Mouse (Mus musculus): Measurements from ENCODE around the gene Mbnl1. TPM values are rescaled to one million over a fixed set of nuclear protein-coding genes. Genes with fewer than 3 reads are reported as not detected.

Gene Mbnl1
- total and polyA plus RNA-seq, 3 experiments, result 174 to 332 (median 249) TPM

GRCm38 (mm10) chr3:60499718-60500450 is 27.3 kb downstream of the Mbnl1 start:
- Histone ChIP-seq H3K4me3 (replicated peaks in 1 of 3; ENCODE audit: low read depth in 2 of 3, low read length in 2 of 3, poor library complexity in 1 of 3) (peak overlapping the region in 2 of 3 experiments; percentile 73 to 80), H3K9ac (ENCODE audit: insufficient read depth, low read depth) (peak overlapping the region; percentile 87), H3K4me2 (ENCODE audit: insufficient read depth, low read depth, poor library complexity, severe bottlenecking) (peak overlapping the region; percentile 98), H3K27ac (ENCODE audit: insufficient read depth, low read depth) (peak overlapping the region; percentile 73), H3K27me3 (replicated peaks) (no peaks in the 10 kb centered on the region), H3K36me3 (replicated peaks in 1 of 2; ENCODE audit: control insufficient read depth in 1 of 2, insufficient read depth in 1 of 2, low read length in 1 of 2) (peaks cover 2 to 13% of the 10 kb centered on the region in 2 experiments), H3K79me2 (replicated peaks; ENCODE audit: control insufficient read depth, extremely low read depth, insufficient read depth, poor library complexity, severe bottlenecking) (peaks cover 78% of the 10 kb centered on the region), H3K4me1 (ENCODE audit: control insufficient read depth in 1 of 2, insufficient read depth in 2 of 2) (peaks cover 6 to 49% of the 10 kb centered on the region in 2 experiments), H3K9me3 (replicated peaks; ENCODE audit: low read length) (no peaks in the 10 kb centered on the region)
- DNase-seq (ENCODE audit: extremely low read depth), result no peak
- dilution Hi-C loops (cut with MboI; ENCODE audit: extremely low pct_ligation_motif_present, extremely low pct_unique_long_range_greater_than_20kb, low sequenced_read_pairs) (no loop called here), in situ Hi-C loops (cut with MboI; ENCODE audit: low pct_ligation_motif_present, low pct_unique_long_range_greater_than_20kb, low sequenced_read_pairs) (no loop called here)
- TF ChIP-seq UBTF (IDR thresholded peaks at IDR 0.05; ENCODE audit: low read depth, low read length), result no peak

GRCm38 (mm10) chr3:60500571-60501527 is 28.2 kb downstream of the Mbnl1 start:
- peak; percentile 39 for DNase-seq (ENCODE audit: extremely low read depth)
- Histone ChIP-seq H3K9me3 (replicated peaks; ENCODE audit: low read length) (no peaks in the 10 kb centered on the region), H3K9ac (ENCODE audit: insufficient read depth, low read depth) (peak overlapping the region; percentile 87), H3K4me3 (replicated peaks in 1 of 3; ENCODE audit: low read depth in 2 of 3, low read length in 2 of 3, poor library complexity in 1 of 3) (peak overlapping the region; percentile 68 to 89 (median 80)), H3K79me2 (replicated peaks; ENCODE audit: control insufficient read depth, extremely low read depth, insufficient read depth, poor library complexity, severe bottlenecking) (peaks cover 80% of the 10 kb centered on the region), H3K27ac (ENCODE audit: insufficient read depth, low read depth) (peak overlapping the region; percentile 71), H3K4me2 (ENCODE audit: insufficient read depth, low read depth, poor library complexity, severe bottlenecking) (peak overlapping the region; percentile 98), H3K4me1 (ENCODE audit: control insufficient read depth in 1 of 2, insufficient read depth in 2 of 2) (peaks cover 6 to 50% of the 10 kb centered on the region in 2 experiments), H3K36me3 (replicated peaks in 1 of 2; ENCODE audit: control insufficient read depth in 1 of 2, insufficient read depth in 1 of 2, low read length in 1 of 2) (peaks cover 0 to 5% of the 10 kb centered on the region in 2 experiments), H3K27me3 (replicated peaks) (no peaks in the 10 kb centered on the region)
- dilution Hi-C loops (cut with MboI; ENCODE audit: extremely low pct_ligation_motif_present, extremely low pct_unique_long_range_greater_than_20kb, low sequenced_read_pairs), result no loop called here
- in situ Hi-C loops (cut with MboI; ENCODE audit: low pct_ligation_motif_present, low pct_unique_long_range_greater_than_20kb, low sequenced_read_pairs), result no loop called here
- 0 out of 2 replicates have a peak, but pooled peaks have one; percentile 42 for TF ChIP-seq SIN3A (IDR thresholded peaks at IDR 0.05; ENCODE audit: low read length)
- TF ChIP-seq RCOR1 (conservative IDR thresholded peaks at IDR 0.05; ENCODE audit: low read depth, low read length), result no peak
- TF ChIP-seq MYC (IDR thresholded peaks at IDR 0.05; ENCODE audit: low read depth, low read length), result no peak
- no peak for TF ChIP-seq CHD2 (IDR thresholded peaks at IDR 0.05; ENCODE audit: low read length)
- TF ChIP-seq NELFE (IDR thresholded peaks at IDR 0.05; ENCODE audit: low read depth, low read length), result peak; percentile 76
- TF ChIP-seq PAX5 (IDR thresholded peaks at IDR 0.05; ENCODE audit: low read length), result no peak
- no peak for TF ChIP-seq RAD21 (IDR thresholded peaks at IDR 0.05; ENCODE audit: low read depth, low read length)
- peak; percentile 88 for TF ChIP-seq MXI1 (IDR thresholded peaks at IDR 0.05; ENCODE audit: low read depth, low read length)
- TF ChIP-seq POLR2A (IDR thresholded peaks at IDR 0.05; ENCODE audit: low read depth, low read length), result peak; percentile 82
- 0 out of 2 replicates have a peak, but pooled peaks have one; percentile 31 for TF ChIP-seq UBTF (IDR thresholded peaks at IDR 0.05; ENCODE audit: low read depth, low read length)
- peak; percentile 61 for TF ChIP-seq NRF1 (IDR thresholded peaks at IDR 0.05; ENCODE audit: low read depth, low read length)
- TF ChIP-seq ELF1 (IDR thresholded peaks at IDR 0.05; ENCODE audit: low read depth, low read length), result no peak
- no peak for TF ChIP-seq E2F4 (IDR thresholded peaks at IDR 0.05; ENCODE audit: insufficient replicate concordance, low read depth, low read length)
- TF ChIP-seq BHLHE40 (IDR thresholded peaks at IDR 0.05; ENCODE audit: low read depth, low read length), result peak; percentile 81
- TF ChIP-seq POLR2AphosphoS2 (IDR thresholded peaks at IDR 0.05; ENCODE audit: low read depth, low read length), result no peak
- no peak for TF ChIP-seq JUN (IDR thresholded peaks at IDR 0.05; ENCODE audit: insufficient read depth, low read depth, low read length)
- TF ChIP-seq MEF2A (IDR thresholded peaks at IDR 0.05; ENCODE audit: borderline replicate concordance, low read depth, low read length), result peak; percentile 42; the same call in 1 of the 2 replicates
- 0 out of 2 replicates have a peak, but pooled peaks have one; percentile 36 for TF ChIP-seq TBP (conservative IDR thresholded peaks at IDR 0.05; ENCODE audit: low read depth, low read length)
- TF ChIP-seq KAT2A (IDR thresholded peaks at IDR 0.05; ENCODE audit: insufficient replicate concordance, low read length), result no peak
- TF ChIP-seq HCFC1 (IDR thresholded peaks at IDR 0.05; ENCODE audit: low read depth, low read length), result no peak
- no peak for TF ChIP-seq CTCF (conservative IDR thresholded peaks at IDR 0.05 in 1 of 2, IDR thresholded peaks at IDR 0.05 in 1 of 2; ENCODE audit: low read depth in 2 of 2, low read length in 2 of 2)
- TF ChIP-seq EP300 (IDR thresholded peaks at IDR 0.05; ENCODE audit: low read length), result no peak
- TF ChIP-seq MAFK (IDR thresholded peaks at IDR 0.05; ENCODE audit: insufficient replicate concordance, low read length), result no peak
- no peak for TF ChIP-seq JUND (conservative IDR thresholded peaks at IDR 0.05; ENCODE audit: low read depth, low read length)
- TF ChIP-seq USF2 (conservative IDR thresholded peaks at IDR 0.05; ENCODE audit: low read depth, low read length), result no peak
- TF ChIP-seq TCF12 (IDR thresholded peaks at IDR 0.05; ENCODE audit: low read depth, low read length), result peak; percentile 63; the same call in 1 of the 2 replicates
- peak; percentile 73 for TF ChIP-seq ZMIZ1 (IDR thresholded peaks at IDR 0.05; ENCODE audit: low read depth, low read length)
- TF ChIP-seq MAX (IDR thresholded peaks at IDR 0.05; ENCODE audit: low read length), result no peak
- TF ChIP-seq GABPA (IDR thresholded peaks at IDR 0.05; ENCODE audit: insufficient replicate concordance, low read depth, low read length), result no peak

Measured in CH12.LX (cell line).